Mouse (Mus musculus) spleen, postnatal 4 days (tissue): ENCODE results near the gene Ankrd23.

Experiments used
- DNase-seq, 2 experiments: peaks; one replicate each; pipeline ENCODE4 v3.0.0; 2022; ENCODE audit warnings: low spot score in 2 of 2

Gene Ankrd23

GRCm38 (mm10) chr1:36545845-36546600, 9.3 kb upstream of the Ankrd23 start:
- DNase-seq, result peak in 1 of 2 experiments; percentile 44

- DNase-seq, result no peak
Measured at GRCm38 (mm10) chr1:36545382-36545781, 8.7 kb upstream of the Ankrd23 start.

GRCm38 (mm10) chr1:36542925-36543324, 6.2 kb upstream of the Ankrd23 start:
- no peak for DNase-seq

- DNase-seq, result no peak
Measured at GRCm38 (mm10) chr1:36541844-36542243, 5.2 kb upstream of the Ankrd23 start.

GRCm38 (mm10) chr1:36540807-36541206, 4.1 kb upstream of the Ankrd23 start:
- no peak for DNase-seq

GRCm38 (mm10) chr1:36540132-36540531, 3.4 kb upstream of the Ankrd23 start:
- no peak for DNase-seq

GRCm38 (mm10) chr1:36539186-36539585, 2.5 kb upstream of the Ankrd23 start, which contains the start of gene Gm42417:
TSS of gene Gm42417 (minus strand) at chr1:36539429.
- DNase-seq, result no peak

GRCm38 (mm10) chr1:36538727-36539126, 2.0 kb upstream of the Ankrd23 start:
- no peak for DNase-seq

- no peak for DNase-seq
Measured at GRCm38 (mm10) chr1:36536397-36536728, 320 bp downstream of the Ankrd23 start.

- no peak for DNase-seq
Measured at GRCm38 (mm10) chr1:36535477-36536396, 946 bp downstream of the Ankrd23 start.

GRCm38 (mm10) chr1:36534595-36535058, 2.1 kb downstream of the Ankrd23 start:
- no peak for DNase-seq

GRCm38 (mm10) chr1:36533546-36533945, 3.1 kb downstream of the Ankrd23 start:
- no peak for DNase-seq

GRCm38 (mm10) chr1:36531461-36531860, 5.2 kb downstream of the Ankrd23 start:
- no peak for DNase-seq

GRCm38 (mm10) chr1:36530962-36531361, 5.7 kb downstream of the Ankrd23 start:
- no peak for DNase-seq

- DNase-seq, result no peak
Measured at GRCm38 (mm10) chr1:36530485-36530884, 6.2 kb downstream of the Ankrd23 start.

GRCm38 (mm10) chr1:36529875-36530274, 6.8 kb downstream of the Ankrd23 start:
- DNase-seq, result no peak

- DNase-seq, result no peak
Measured at GRCm38 (mm10) chr1:36529274-36529673, 7.4 kb downstream of the Ankrd23 start.

GRCm38 (mm10) chr1:36528351-36528750, 8.3 kb downstream of the Ankrd23 start:
- no peak for DNase-seq

- DNase-seq, result no peak
Measured at GRCm38 (mm10) chr1:36526903-36527302, 9.8 kb downstream of the Ankrd23 start.

- no peak for DNase-seq
Measured at GRCm38 (mm10) chr1:36525774-36526173, 10.9 kb downstream of the Ankrd23 start.

GRCm38 (mm10) chr1:36524058-36524457, 12.6 kb downstream of the Ankrd23 start:
- DNase-seq, result no peak

GRCm38 (mm10) chr1:36523332-36524013, 13.2 kb downstream of the Ankrd23 start:
- no peak for DNase-seq
